Mouse (Mus musculus): ENCODE measurements around the gene Adap1. TPM values are rescaled to one million over a fixed set of nuclear protein-coding genes. Genes with fewer than 3 reads are reported as not detected.

Gene Adap1
- polyA plus RNA-seq, 1 experiment from 2014 or later, result 1.7 TPM

DNA sequence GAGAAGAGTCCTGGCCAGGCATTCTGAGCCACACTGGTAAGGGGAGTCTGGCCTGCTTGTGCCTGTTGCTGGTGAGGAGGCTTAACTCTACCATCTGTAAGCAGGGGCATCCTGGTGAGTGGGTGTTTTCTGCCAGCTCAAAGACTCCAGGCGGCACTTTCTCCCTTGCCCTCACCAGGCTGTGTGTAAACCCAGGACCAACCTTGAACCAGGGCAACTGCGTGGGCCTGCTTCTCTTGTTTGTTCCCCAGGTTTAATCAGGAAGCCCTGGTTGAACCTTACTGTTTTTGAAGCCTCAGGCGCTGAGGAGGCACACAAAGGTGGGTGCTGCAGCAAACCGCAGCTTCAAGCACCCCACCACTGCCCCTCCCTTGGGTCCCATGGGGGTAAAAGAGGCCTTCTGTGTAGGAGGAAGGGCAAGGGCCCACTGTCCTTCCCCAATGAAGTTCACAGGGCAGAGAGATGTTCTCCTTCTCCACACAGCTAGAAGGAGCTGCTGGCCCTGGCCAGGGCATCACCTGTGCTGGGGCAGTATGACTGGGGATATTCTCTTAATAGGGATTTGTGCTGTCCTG, 42.5 kb upstream of the Adap1 start:
- Histone ChIP-seq H3K4me3 (ENCODE audit: low read length) (no peak overlapping the region), H3K4me2 (ENCODE audit: low read depth, low read length) (no peak overlapping the region), H3K9me3 (ENCODE audit: control insufficient read depth, low read length) (no peaks in the 10 kb centered on the region), H3K9ac (ENCODE audit: low read length) (no peak overlapping the region), H3K4me1 (replicated peaks; ENCODE audit: control insufficient read depth, insufficient read depth, low read length) (peaks cover 25% of the 10 kb centered on the region), H3K36me3 (ENCODE audit: control insufficient read depth, insufficient read depth, low read length) (no peaks in the 10 kb centered on the region), H3K27me3 (ENCODE audit: control insufficient read depth, insufficient read depth, low read depth, low read length) (no peaks in the 10 kb centered on the region), H3K27ac (ENCODE audit: low read length) (no peak overlapping the region)
- WGBS, result 91% methylated on average over 4 of the region's 4 CpGs
- ATAC-seq (ENCODE audit: low read depth), result no peak

DNA sequence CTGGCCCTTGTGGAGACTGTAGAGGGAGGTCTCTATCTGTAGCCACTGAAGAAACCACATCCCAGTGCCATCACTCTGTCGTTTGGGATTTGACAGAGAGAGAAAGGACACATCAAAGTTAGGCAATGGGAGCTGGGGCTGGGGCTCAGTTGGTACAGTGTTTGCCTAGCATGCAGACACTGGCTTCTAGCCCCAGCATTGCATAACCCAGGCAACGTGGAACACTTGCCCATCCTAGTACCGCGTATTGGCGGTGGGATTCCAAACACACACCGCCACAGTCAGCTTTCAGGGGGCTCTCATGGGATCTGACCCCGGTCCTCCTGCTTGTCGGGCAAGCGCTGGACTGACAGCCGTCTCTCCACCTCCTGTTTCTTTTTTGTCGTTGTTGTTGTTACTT, 41.1 kb upstream of the Adap1 start:
- WGBS, result 67% methylated on average over 11 of the region's 11 CpGs
- no peak for ATAC-seq (ENCODE audit: low read depth)
- H3K27me3 ChIP-seq (ENCODE audit: control insufficient read depth, insufficient read depth, low read depth, low read length), result no peaks in the 10 kb centered on the region

DNA sequence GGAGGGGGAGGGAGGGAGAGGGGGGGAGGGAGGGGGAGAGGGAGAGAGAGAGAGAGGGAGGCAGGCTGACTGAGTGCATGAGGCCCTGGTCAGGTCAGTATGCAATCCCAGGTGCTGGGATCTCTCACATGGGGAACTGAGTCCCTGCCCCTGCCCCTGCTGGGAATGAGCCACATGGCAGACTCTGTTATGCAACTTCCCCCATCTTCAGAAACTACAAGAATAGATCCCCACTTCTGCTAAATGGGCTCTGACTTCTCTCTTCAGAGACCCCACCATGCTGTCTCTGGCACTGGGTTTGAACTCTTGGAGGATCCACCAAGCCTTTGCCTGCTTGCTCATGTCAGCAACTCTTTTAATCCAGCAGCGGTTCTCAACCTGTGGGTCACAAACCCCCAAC, 40.4 kb upstream of the Adap1 start:
- H3K9ac ChIP-seq (ENCODE audit: low read length), result no peak overlapping the region
- WGBS, result 76% methylated on average over 1 of the region's 1 CpGs
- ATAC-seq (ENCODE audit: low read depth), result no peak
- H3K4me2 ChIP-seq (ENCODE audit: low read depth, low read length), result no peak overlapping the region
- no peak overlapping the region for H3K4me3 ChIP-seq (ENCODE audit: low read length)
- 0 out of 2 replicates have a peak, but pooled peaks cover 3% of the 10 kb centered on the region for H3K36me3 ChIP-seq (ENCODE audit: control insufficient read depth, insufficient read depth, low read length)
- no peaks in the 10 kb centered on the region for H3K27me3 ChIP-seq (ENCODE audit: control insufficient read depth, insufficient read depth, low read depth, low read length)
- peak overlapping the region; percentile 29 for H3K27ac ChIP-seq (ENCODE audit: low read length)
- peaks cover 15% of the 10 kb centered on the region for H3K4me1 ChIP-seq (replicated peaks; ENCODE audit: control insufficient read depth, insufficient read depth, low read length)
- no peaks in the 10 kb centered on the region for H3K9me3 ChIP-seq (ENCODE audit: control insufficient read depth, low read length)

More for the DNA sequence above, 41.1 kb upstream of the Adap1 start:
- Histone ChIP-seq H3K4me2 (ENCODE audit: low read depth, low read length) (no peak overlapping the region), H3K4me3 (ENCODE audit: low read length) (no peak overlapping the region), H3K4me1 (replicated peaks; ENCODE audit: control insufficient read depth, insufficient read depth, low read length) (peaks cover 22% of the 10 kb centered on the region), H3K27ac (ENCODE audit: low read length) (peak overlapping the region; percentile 29; the same call in 1 of the 2 replicates), H3K9me3 (ENCODE audit: control insufficient read depth, low read length) (no peaks in the 10 kb centered on the region), H3K36me3 (ENCODE audit: control insufficient read depth, insufficient read depth, low read length) (0 out of 2 replicates have a peak, but pooled peaks cover 3% of the 10 kb centered on the region), H3K9ac (ENCODE audit: low read length) (no peak overlapping the region)

DNA sequence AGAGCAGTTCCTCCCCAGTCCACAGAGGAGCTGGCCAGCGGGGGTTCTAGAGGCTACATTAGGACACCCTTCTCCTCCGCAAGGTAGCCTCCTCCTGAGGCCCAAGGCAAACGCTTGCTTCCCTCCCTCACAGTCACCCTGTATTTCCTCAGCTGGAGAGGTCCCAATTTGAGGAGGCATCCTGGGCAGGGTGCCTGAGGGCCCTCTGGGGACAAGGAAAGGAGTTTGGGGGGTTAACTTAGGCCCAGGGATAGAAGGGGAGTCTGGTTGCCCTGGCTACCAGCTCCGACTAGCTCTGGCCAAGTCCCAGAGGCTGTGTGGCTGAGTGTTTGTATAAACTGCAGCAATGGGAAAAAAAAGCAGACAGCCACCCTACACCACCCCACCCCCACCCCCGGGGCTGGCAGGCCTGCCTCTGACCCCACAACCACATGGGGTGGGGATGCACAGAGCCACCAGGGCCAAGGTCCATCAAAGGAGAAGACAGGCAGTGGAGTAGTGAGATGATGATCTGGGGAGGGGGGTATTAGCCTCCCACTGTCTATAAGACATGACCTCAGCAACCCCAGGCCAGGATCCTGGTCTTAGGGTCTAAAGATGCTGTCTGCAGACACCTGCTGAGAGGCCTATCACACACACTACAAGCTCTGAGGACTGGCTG, 39.6 kb upstream of the Adap1 start:
- peak overlapping the region; percentile 81 for H3K27ac ChIP-seq (ENCODE audit: low read length)
- H3K9me3 ChIP-seq (ENCODE audit: control insufficient read depth, low read length), result no peaks in the 10 kb centered on the region
- H3K4me3 ChIP-seq (ENCODE audit: low read length), result no peak overlapping the region
- H3K36me3 ChIP-seq (ENCODE audit: control insufficient read depth, insufficient read depth, low read length), result 0 out of 2 replicates have a peak, but pooled peaks cover 3% of the 10 kb centered on the region
- H3K27me3 ChIP-seq (ENCODE audit: control insufficient read depth, insufficient read depth, low read depth, low read length), result no peaks in the 10 kb centered on the region
- peak overlapping the region; percentile 39; the same call in 1 of the 2 replicates for H3K9ac ChIP-seq (ENCODE audit: low read length)
- 19% methylated on average over 5 of the region's 5 CpGs for WGBS
- peak; percentile 55 for ATAC-seq (ENCODE audit: low read depth)
- H3K4me2 ChIP-seq (ENCODE audit: low read depth, low read length), result no peak overlapping the region
- H3K4me1 ChIP-seq (replicated peaks; ENCODE audit: control insufficient read depth, insufficient read depth, low read length), result peaks cover 12% of the 10 kb centered on the region

GRCm38 (mm10) chr5:139364260-139364910, 39.0 kb upstream of the Adap1 start:
- Histone ChIP-seq H3K4me2 (ENCODE audit: low read depth, low read length) (peak overlapping the region; percentile 6; the same call in 1 of the 2 replicates), H3K36me3 (ENCODE audit: control insufficient read depth, insufficient read depth, low read length) (0 out of 2 replicates have a peak, but pooled peaks cover 3% of the 10 kb centered on the region), H3K9ac (ENCODE audit: low read length) (peak overlapping the region; percentile 39), H3K4me1 (replicated peaks; ENCODE audit: control insufficient read depth, insufficient read depth, low read length) (peaks cover 14% of the 10 kb centered on the region), H3K27me3 (ENCODE audit: control insufficient read depth, insufficient read depth, low read depth, low read length) (no peaks in the 10 kb centered on the region), H3K9me3 (ENCODE audit: control insufficient read depth, low read length) (no peaks in the 10 kb centered on the region), H3K27ac (ENCODE audit: low read length) (peak overlapping the region; percentile 81), H3K4me3 (ENCODE audit: low read length) (no peak overlapping the region)
- WGBS, result 19% methylated on average over 12 of the region's 12 CpGs
- peak; percentile 63 for ATAC-seq (ENCODE audit: low read depth)

GRCm38 (mm10) chr5:139363858-139364257, 38.4 kb upstream of the Adap1 start:
- Histone ChIP-seq H3K27me3 (ENCODE audit: control insufficient read depth, insufficient read depth, low read depth, low read length) (no peaks in the 10 kb centered on the region), H3K36me3 (ENCODE audit: control insufficient read depth, insufficient read depth, low read length) (0 out of 2 replicates have a peak, but pooled peaks cover 3% of the 10 kb centered on the region), H3K4me2 (ENCODE audit: low read depth, low read length) (no peak overlapping the region), H3K27ac (ENCODE audit: low read length) (no peak overlapping the region), H3K4me1 (replicated peaks; ENCODE audit: control insufficient read depth, insufficient read depth, low read length) (peaks cover 14% of the 10 kb centered on the region), H3K4me3 (ENCODE audit: low read length) (no peak overlapping the region), H3K9ac (ENCODE audit: low read length) (no peak overlapping the region), H3K9me3 (ENCODE audit: control insufficient read depth, low read length) (no peaks in the 10 kb centered on the region)
- 59% methylated on average over 7 of the region's 7 CpGs for WGBS
- no peak for ATAC-seq (ENCODE audit: low read depth)

DNA sequence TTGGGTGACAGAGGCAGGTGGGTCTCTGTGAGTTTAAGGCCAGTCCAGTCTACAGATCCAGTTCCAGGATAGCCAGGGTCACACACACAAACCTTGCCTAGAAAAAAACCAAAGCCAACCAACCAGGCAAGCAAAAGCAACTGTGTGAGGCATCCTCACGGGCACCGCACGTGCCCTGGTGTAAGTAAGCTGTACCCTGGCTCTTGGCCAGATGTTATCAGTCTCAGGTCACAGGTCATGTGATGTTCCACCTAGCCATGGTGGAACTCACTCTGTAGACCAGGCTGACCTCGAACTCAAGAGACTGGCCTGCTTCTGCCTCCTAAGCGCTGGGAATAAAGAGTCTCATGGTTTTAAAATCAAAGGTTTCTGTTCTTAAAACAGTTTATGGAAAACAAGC, 33.8 kb upstream of the Adap1 start:
- Histone ChIP-seq H3K4me3 (ENCODE audit: low read length) (no peak overlapping the region), H3K27ac (ENCODE audit: low read length) (no peak overlapping the region), H3K9ac (ENCODE audit: low read length) (no peak overlapping the region), H3K4me1 (replicated peaks; ENCODE audit: control insufficient read depth, insufficient read depth, low read length) (peaks cover 2% of the 10 kb centered on the region), H3K36me3 (ENCODE audit: control insufficient read depth, insufficient read depth, low read length) (0 out of 2 replicates have a peak, but pooled peaks cover 3% of the 10 kb centered on the region), H3K9me3 (ENCODE audit: control insufficient read depth, low read length) (no peaks in the 10 kb centered on the region), H3K27me3 (ENCODE audit: control insufficient read depth, insufficient read depth, low read depth, low read length) (no peaks in the 10 kb centered on the region), H3K4me2 (ENCODE audit: low read depth, low read length) (no peak overlapping the region)
- WGBS, result 85% methylated on average over 5 of the region's 5 CpGs
- ATAC-seq (ENCODE audit: low read depth), result no peak

DNA sequence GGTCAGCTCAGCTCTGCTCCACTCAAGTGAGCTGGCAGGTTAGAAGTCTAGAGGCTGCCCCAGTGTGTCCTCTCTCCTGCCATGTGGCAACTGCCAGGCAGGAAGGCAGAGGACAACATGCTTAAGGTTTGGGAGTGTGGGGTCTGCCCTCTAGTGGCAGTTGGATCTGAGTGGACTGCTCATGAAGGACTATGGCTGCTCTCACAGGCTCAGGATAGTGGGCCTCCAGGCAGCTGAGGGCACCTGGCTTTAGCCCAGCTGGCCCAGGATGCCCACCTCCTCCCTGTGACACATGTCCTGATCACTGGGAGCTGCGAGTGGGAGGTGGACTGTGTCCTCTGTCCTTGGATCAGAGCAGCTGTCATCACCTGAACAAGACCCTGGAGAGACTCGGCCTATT, 33.2 kb upstream of the Adap1 start:
- no peak overlapping the region for H3K4me2 ChIP-seq (ENCODE audit: low read depth, low read length)
- no peaks in the 10 kb centered on the region for H3K27me3 ChIP-seq (ENCODE audit: control insufficient read depth, insufficient read depth, low read depth, low read length)
- H3K9me3 ChIP-seq (ENCODE audit: control insufficient read depth, low read length), result no peaks in the 10 kb centered on the region
- WGBS, result 75% methylated on average over 2 of the region's 2 CpGs
- H3K4me1 ChIP-seq (replicated peaks; ENCODE audit: control insufficient read depth, insufficient read depth, low read length), result 0 out of 2 replicates have a peak, but pooled peaks cover 2% of the 10 kb centered on the region
- no peak overlapping the region for H3K9ac ChIP-seq (ENCODE audit: low read length)
- 0 out of 2 replicates have a peak, but pooled peaks cover 3% of the 10 kb centered on the region for H3K36me3 ChIP-seq (ENCODE audit: control insufficient read depth, insufficient read depth, low read length)
- no peak for ATAC-seq (ENCODE audit: low read depth)
- no peak overlapping the region for H3K4me3 ChIP-seq (ENCODE audit: low read length)
- no peak overlapping the region for H3K27ac ChIP-seq (ENCODE audit: low read length)

- peak; percentile 18; the same call in 1 of the 2 replicates for ATAC-seq (ENCODE audit: low read depth)
- H3K27ac ChIP-seq (ENCODE audit: low read length), result no peak overlapping the region
- H3K4me3 ChIP-seq (ENCODE audit: low read length), result no peak overlapping the region
- H3K4me1 ChIP-seq (replicated peaks; ENCODE audit: control insufficient read depth, insufficient read depth, low read length), result peaks cover 2% of the 10 kb centered on the region
- no peaks in the 10 kb centered on the region; the same call in 1 of the 2 replicates for H3K27me3 ChIP-seq (ENCODE audit: control insufficient read depth, insufficient read depth, low read depth, low read length)
- WGBS, result 34% methylated on average over 19 of the region's 19 CpGs
- no peak overlapping the region for H3K9ac ChIP-seq (ENCODE audit: low read length)
- no peak overlapping the region for H3K4me2 ChIP-seq (ENCODE audit: low read depth, low read length)
- no peaks in the 10 kb centered on the region for H3K36me3 ChIP-seq (ENCODE audit: control insufficient read depth, insufficient read depth, low read length)
- no peaks in the 10 kb centered on the region for H3K9me3 ChIP-seq (ENCODE audit: control insufficient read depth, low read length)
Measured at GRCm38 (mm10) chr5:139355235-139355772, 29.9 kb upstream of the Adap1 start.

All from lung, embryonic 16.5 days (tissue).